Mouse (Mus musculus): Measurements from ENCODE around the gene 9530068E07Rik. TPM values are rescaled to one million over a fixed set of nuclear protein-coding genes. Genes with fewer than 3 reads are reported as not detected.
"Not testable (repeated sequence)": the region's sequence is repeated elsewhere in the genome, so short reads cannot be mapped to it uniquely, and the experiment has no call there.

Gene 9530068E07Rik
- total RNA-seq, 1 experiment from 2014 or later: 65.4 TPM

- no peak for ATAC-seq (replicated peaks; ENCODE audit: insufficient number of reproducible peaks, low FRiP score, low TSS enrichment, poor library complexity, severe bottlenecking)
Observed at GRCm38 (mm10) chr11:52369252-52370134, 26.7 kb upstream of the 9530068E07Rik start.

GRCm38 (mm10) chr11:52370135-52370452 lies 26.1 kb upstream of the 9530068E07Rik start:
- no peak for ATAC-seq (replicated peaks; ENCODE audit: insufficient number of reproducible peaks, low FRiP score, low TSS enrichment, poor library complexity, severe bottlenecking)

- no peak for ATAC-seq (replicated peaks; ENCODE audit: insufficient number of reproducible peaks, low FRiP score, low TSS enrichment, poor library complexity, severe bottlenecking)
Observed at GRCm38 (mm10) chr11:52370538-52370937, 25.7 kb upstream of the 9530068E07Rik start.

GRCm38 (mm10) chr11:52373841-52374240 lies 22.4 kb upstream of the 9530068E07Rik start:
- ATAC-seq (replicated peaks; ENCODE audit: insufficient number of reproducible peaks, low FRiP score, low TSS enrichment, poor library complexity, severe bottlenecking): no peak

GRCm38 (mm10) chr11:52374340-52374739 lies 21.9 kb upstream of the 9530068E07Rik start:
- ATAC-seq (replicated peaks; ENCODE audit: insufficient number of reproducible peaks, low FRiP score, low TSS enrichment, poor library complexity, severe bottlenecking): peak; percentile 76

GRCm38 (mm10) chr11:52377579-52377978 lies 18.6 kb upstream of the 9530068E07Rik start:
- no peak for ATAC-seq (replicated peaks; ENCODE audit: insufficient number of reproducible peaks, low FRiP score, low TSS enrichment, poor library complexity, severe bottlenecking)

- no peak for ATAC-seq (replicated peaks; ENCODE audit: insufficient number of reproducible peaks, low FRiP score, low TSS enrichment, poor library complexity, severe bottlenecking)
Observed at GRCm38 (mm10) chr11:52379241-52379640, 17.0 kb upstream of the 9530068E07Rik start.

GRCm38 (mm10) chr11:52383741-52384140 lies 12.5 kb upstream of the 9530068E07Rik start:
- ATAC-seq (replicated peaks; ENCODE audit: insufficient number of reproducible peaks, low FRiP score, low TSS enrichment, poor library complexity, severe bottlenecking): no peak

GRCm38 (mm10) chr11:52384667-52385066 lies 11.6 kb upstream of the 9530068E07Rik start:
- ATAC-seq (replicated peaks; ENCODE audit: insufficient number of reproducible peaks, low FRiP score, low TSS enrichment, poor library complexity, severe bottlenecking): no peak

- ATAC-seq (replicated peaks; ENCODE audit: insufficient number of reproducible peaks, low FRiP score, low TSS enrichment, poor library complexity, severe bottlenecking): no peak
Observed at GRCm38 (mm10) chr11:52386892-52387291, 9.3 kb upstream of the 9530068E07Rik start.

- ATAC-seq (replicated peaks; ENCODE audit: insufficient number of reproducible peaks, low FRiP score, low TSS enrichment, poor library complexity, severe bottlenecking): no peak
Observed at GRCm38 (mm10) chr11:52388150-52388549, 8.1 kb upstream of the 9530068E07Rik start.

- ATAC-seq (replicated peaks; ENCODE audit: insufficient number of reproducible peaks, low FRiP score, low TSS enrichment, poor library complexity, severe bottlenecking): not testable (repeated sequence)
Observed at GRCm38 (mm10) chr11:52388979-52389378, 7.2 kb upstream of the 9530068E07Rik start.

- ATAC-seq (replicated peaks; ENCODE audit: insufficient number of reproducible peaks, low FRiP score, low TSS enrichment, poor library complexity, severe bottlenecking): peak; percentile 23; the same call in 1 of the 2 replicates
Observed at GRCm38 (mm10) chr11:52389933-52390332, 6.3 kb upstream of the 9530068E07Rik start.

GRCm38 (mm10) chr11:52394494-52394893 lies 1.7 kb upstream of the 9530068E07Rik start:
- ATAC-seq (replicated peaks; ENCODE audit: insufficient number of reproducible peaks, low FRiP score, low TSS enrichment, poor library complexity, severe bottlenecking): no peak

GRCm38 (mm10) chr11:52395343-52395742 lies 885 bp upstream of the 9530068E07Rik start:
- ATAC-seq (replicated peaks; ENCODE audit: insufficient number of reproducible peaks, low FRiP score, low TSS enrichment, poor library complexity, severe bottlenecking): no peak

GRCm38 (mm10) chr11:52396597-52397188 lies 465 bp downstream of the 9530068E07Rik start:
- peak; percentile 33; the same call in 1 of the 2 replicates for ATAC-seq (replicated peaks; ENCODE audit: insufficient number of reproducible peaks, low FRiP score, low TSS enrichment, poor library complexity, severe bottlenecking)

GRCm38 (mm10) chr11:52397385-52397987 lies 1.3 kb downstream of the 9530068E07Rik start:
- peak; percentile 14; the same call in 1 of the 2 replicates for ATAC-seq (replicated peaks; ENCODE audit: insufficient number of reproducible peaks, low FRiP score, low TSS enrichment, poor library complexity, severe bottlenecking)

- ATAC-seq (replicated peaks; ENCODE audit: insufficient number of reproducible peaks, low FRiP score, low TSS enrichment, poor library complexity, severe bottlenecking): no peak
Observed at GRCm38 (mm10) chr11:52401476-52401875, 5.2 kb downstream of the 9530068E07Rik start.

GRCm38 (mm10) chr11:52402566-52402965 lies 6.3 kb downstream of the 9530068E07Rik start:
- ATAC-seq (replicated peaks; ENCODE audit: insufficient number of reproducible peaks, low FRiP score, low TSS enrichment, poor library complexity, severe bottlenecking): no peak

- ATAC-seq (replicated peaks; ENCODE audit: insufficient number of reproducible peaks, low FRiP score, low TSS enrichment, poor library complexity, severe bottlenecking): no peak
Observed at GRCm38 (mm10) chr11:52404209-52404608, 8.0 kb downstream of the 9530068E07Rik start.
